Mouse (Mus musculus): ENCODE results near the gene Usp37.
"Not testable (repeated sequence)": the region's sequence is repeated elsewhere in the genome, so short reads cannot be mapped to it uniquely, and the experiment has no call there.

Gene Usp37

GRCm38 (mm10) chr1:74397268-74397918 lies 146.7 kb downstream of the Usp37 start:
- peak; percentile 79 for DNase-seq (ENCODE audit: low read depth, low spot score)

- DNase-seq (ENCODE audit: low read depth, low spot score): not testable (repeated sequence)
Observed at GRCm38 (mm10) chr1:74396456-74397222, 147.4 kb downstream of the Usp37 start.

GRCm38 (mm10) chr1:74395290-74395689 lies 148.8 kb downstream of the Usp37 start:
- no peak for DNase-seq (ENCODE audit: low read depth, low spot score)

- no peak for DNase-seq (ENCODE audit: low read depth, low spot score)
Observed at GRCm38 (mm10) chr1:74394858-74395257, 149.2 kb downstream of the Usp37 start.

GRCm38 (mm10) chr1:74394311-74394710 lies 149.8 kb downstream of the Usp37 start:
- DNase-seq (ENCODE audit: low read depth, low spot score): no peak

- DNase-seq (ENCODE audit: low read depth, low spot score): no peak
Observed at GRCm38 (mm10) chr1:74393697-74394096, 150.4 kb downstream of the Usp37 start.

GRCm38 (mm10) chr1:74393010-74393409 lies 151.1 kb downstream of the Usp37 start:
- DNase-seq (ENCODE audit: low read depth, low spot score): no peak

GRCm38 (mm10) chr1:74392446-74392994 lies 151.6 kb downstream of the Usp37 start:
- no peak for DNase-seq (ENCODE audit: low read depth, low spot score)

- DNase-seq (ENCODE audit: low read depth, low spot score): no peak
Observed at GRCm38 (mm10) chr1:74391844-74392441, 152.1 kb downstream of the Usp37 start.

GRCm38 (mm10) chr1:74390924-74391748 lies 152.9 kb downstream of the Usp37 start, which contains the start of gene Ctdsp1:
Ctdsp1 (plus strand) TSS chr1:74391509.
- peak; percentile 87 for DNase-seq (ENCODE audit: low read depth, low spot score)

- DNase-seq (ENCODE audit: low read depth, low spot score): no peak
Observed at GRCm38 (mm10) chr1:74390287-74390906, 153.7 kb downstream of the Usp37 start.

- DNase-seq (ENCODE audit: low read depth, low spot score): no peak
Observed at GRCm38 (mm10) chr1:74389831-74390286, 154.2 kb downstream of the Usp37 start.

GRCm38 (mm10) chr1:74388398-74388920 lies 155.6 kb downstream of the Usp37 start:
- DNase-seq (ENCODE audit: low read depth, low spot score): no peak

GRCm38 (mm10) chr1:74387386-74387988 lies 156.6 kb downstream of the Usp37 start:
- DNase-seq (ENCODE audit: low read depth, low spot score): no peak

GRCm38 (mm10) chr1:74386714-74387385 lies 157.2 kb downstream of the Usp37 start:
- DNase-seq (ENCODE audit: low read depth, low spot score): peak; percentile 96

GRCm38 (mm10) chr1:74386363-74386713 lies 157.7 kb downstream of the Usp37 start:
- DNase-seq (ENCODE audit: low read depth, low spot score): no peak

- no peak for DNase-seq (ENCODE audit: low read depth, low spot score)
Observed at GRCm38 (mm10) chr1:74385531-74385930, 158.6 kb downstream of the Usp37 start.
